ENCODE assay signal across 31 mouse cellular contexts in the genomic region with DNA sequence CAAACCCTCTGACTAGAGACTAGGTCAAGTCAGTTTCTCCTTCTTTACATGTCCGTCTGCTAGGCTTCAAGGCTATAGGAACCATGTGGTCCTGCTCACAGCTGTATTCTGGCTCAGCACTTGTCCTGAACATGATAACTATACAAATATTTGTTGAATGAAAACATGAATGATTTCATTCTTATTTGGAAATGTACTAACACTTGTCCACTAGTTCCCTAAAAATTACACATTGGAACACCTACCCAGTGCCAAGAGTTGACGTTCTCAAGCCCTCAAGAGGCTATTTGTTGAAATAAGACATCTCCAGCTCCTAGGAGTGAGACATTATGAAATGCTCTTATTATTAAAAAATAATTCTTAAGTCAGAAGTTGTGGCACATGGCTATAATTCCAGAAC. TPM values are rescaled to one million over a fixed set of nuclear protein-coding genes. Genes with fewer than 3 reads are reported as not detected.
DNase-seq lines count a peak whose midpoint lies in the region; ATAC-seq and TF ChIP-seq lines count a peak whose summit lies in the region.
"Had no signal": no experiment of that assay in that cellular context is flagged by ENCODE, and none has a peak within 500 bp of the region (broad histone marks: within the 10 kb centered on the region; RNA-seq: fewer than 3 reads in every experiment).

No protein-coding gene starts in this region.

- peak overlapping the region; percentile 54 for H3K27ac ChIP-seq in gastrocnemius, adult 2 months
- H3K27ac ChIP-seq in heart, embryonic 11.5 days (ENCODE audit: low read depth, low read length) = no peak overlapping the region
- no peak overlapping the region for H3K27ac ChIP-seq in midbrain, embryonic 14.5 days (replicated peaks; ENCODE audit: low read depth, low read length)
- H3K27ac ChIP-seq: embryonic facial prominence, embryonic 15.5 days; forebrain, embryonic 15.5 days; heart, embryonic 15.5 days; hindbrain, embryonic 12.5 days; limb, embryonic 13.5 days; liver, embryonic 13.5 days; macrophage; neural tube, embryonic 13.5 days had no signal

- no peak for ATAC-seq in heart, embryonic 11.5 days (replicated peaks; ENCODE audit: insufficient number of reproducible peaks, low FRiP score, low TSS enrichment)
- ATAC-seq in midbrain, embryonic 14.5 days (ENCODE audit: low FRiP score, low TSS enrichment) = no peak
- ATAC-seq: forebrain, embryonic 15.5 days; midbrain, embryonic 16.5 days had no signal

- no peaks in the 10 kb centered on the region for H3K27me3 ChIP-seq in heart, embryonic 11.5 days (ENCODE audit: control insufficient read depth, insufficient read depth, low read length)
- no peaks in the 10 kb centered on the region for H3K27me3 ChIP-seq in midbrain, embryonic 14.5 days (ENCODE audit: control insufficient read depth, insufficient read depth, low read length)
- H3K27me3 ChIP-seq: embryonic facial prominence, embryonic 15.5 days; forebrain, embryonic 15.5 days; heart, embryonic 15.5 days; hindbrain, embryonic 12.5 days; limb, embryonic 13.5 days; liver, embryonic 13.5 days; neural tube, embryonic 13.5 days had no signal

- WGBS in heart, embryonic 11.5 days (ENCODE audit: insufficient replicate concordance) = 83% methylated on average over 2 of the region's 2 CpGs
- 95% methylated on average over 2 of the region's 2 CpGs for WGBS in midbrain, embryonic 14.5 days

- no peak for TF ChIP-seq CTCF in gastrocnemius, adult 2 months (IDR thresholded peaks at IDR 0.05)

- intact Hi-C loops in gastrocnemius, adult 2 months (cut with DNase I) = no loop called here
- intact Hi-C loops in gastrocnemius, postnatal 14 days (cut with DNase I; ENCODE audit: low total_unique reads) = no loop called here
- intact Hi-C loops in heart, postnatal 10 days (cut with DNase I) = no loop called here

- H3K36me3 ChIP-seq in heart, embryonic 11.5 days (ENCODE audit: control insufficient read depth, insufficient read depth, low read length) = no peaks in the 10 kb centered on the region
- no peaks in the 10 kb centered on the region for H3K36me3 ChIP-seq in midbrain, embryonic 14.5 days (ENCODE audit: control insufficient read depth, insufficient read depth, low read length)
- H3K36me3 ChIP-seq: embryonic facial prominence, embryonic 15.5 days; forebrain, embryonic 15.5 days; heart, embryonic 15.5 days; hindbrain, embryonic 12.5 days; limb, embryonic 13.5 days; liver, embryonic 13.5 days; neural tube, embryonic 13.5 days had no signal

- no peak overlapping the region for H3K4me3 ChIP-seq in gastrocnemius, adult 2 months
- H3K4me3 ChIP-seq in heart, embryonic 11.5 days (ENCODE audit: low read depth, low read length) = no peak overlapping the region
- H3K4me3 ChIP-seq in midbrain, embryonic 14.5 days (replicated peaks; ENCODE audit: low read depth, low read length) = no peak overlapping the region
- H3K4me3 ChIP-seq: embryonic facial prominence, embryonic 15.5 days; forebrain, embryonic 15.5 days; heart, embryonic 15.5 days; hindbrain, embryonic 12.5 days; limb, embryonic 13.5 days; liver, embryonic 13.5 days; myocyte; neural tube, embryonic 13.5 days had no signal

- H3K4me1 ChIP-seq in heart, embryonic 11.5 days (ENCODE audit: control insufficient read depth, insufficient read depth, low read length) = no peaks in the 10 kb centered on the region
- 0 out of 2 replicates have a peak, but pooled peaks cover 5% of the 10 kb centered on the region for H3K4me1 ChIP-seq in midbrain, embryonic 14.5 days (ENCODE audit: control insufficient read depth, insufficient read depth, low read length)
- H3K4me1 ChIP-seq: embryonic facial prominence, embryonic 15.5 days; heart, embryonic 15.5 days; limb, embryonic 13.5 days had no signal

- H3K9ac ChIP-seq in heart, embryonic 11.5 days (ENCODE audit: low read depth, low read length) = no peak overlapping the region
- H3K9ac ChIP-seq in midbrain, embryonic 14.5 days (replicated peaks; ENCODE audit: low read length) = no peak overlapping the region
- H3K9ac ChIP-seq: embryonic facial prominence, embryonic 15.5 days; forebrain, embryonic 15.5 days; heart, embryonic 15.5 days; hindbrain, embryonic 12.5 days; limb, embryonic 13.5 days; liver, embryonic 13.5 days; neural tube, embryonic 13.5 days had no signal

- H3K9me3 ChIP-seq in heart, embryonic 11.5 days (replicated peaks; ENCODE audit: control insufficient read depth, low read length) = no peaks in the 10 kb centered on the region
- no peaks in the 10 kb centered on the region for H3K9me3 ChIP-seq in midbrain, embryonic 14.5 days (ENCODE audit: control insufficient read depth, low read length)
- H3K9me3 ChIP-seq: embryonic facial prominence, embryonic 15.5 days; forebrain, embryonic 15.5 days; heart, embryonic 15.5 days; hindbrain, embryonic 12.5 days; limb, embryonic 13.5 days; liver, embryonic 13.5 days; neural tube, embryonic 13.5 days had no signal

- no peak for DNase-seq in gastrocnemius, adult 2 months
- DNase-seq in gastrocnemius, postnatal 14 days = no peak
- peak; percentile 47 to 54 for DNase-seq in heart, postnatal 10 days
- DNase-seq in lung, postnatal 25 days (ENCODE audit: low spot score) = peak; percentile 82
- DNase-seq in midbrain, embryonic 14.5 days = no peak
- DNase-seq in liver = no peak
- DNase-seq: adrenal gland, postnatal 25 days; cerebellum, adult 9-10 months; kidney, adult 11 months; kidney, postnatal 4 days; liver, embryonic 13.5 days; retina, postnatal 1 day; right cerebral cortex, postnatal 25 days; thymus, adult 18-20 months; thymus, postnatal 36 days had no signal

- H3K4me2 ChIP-seq in heart, embryonic 11.5 days = no peak overlapping the region
- no peak overlapping the region for H3K4me2 ChIP-seq in midbrain, embryonic 14.5 days (ENCODE audit: low read length)
- H3K4me2 ChIP-seq: embryonic facial prominence, embryonic 15.5 days; forebrain, embryonic 15.5 days; heart, embryonic 15.5 days; hindbrain, embryonic 12.5 days; limb, embryonic 13.5 days; liver, embryonic 13.5 days; neural tube, embryonic 13.5 days had no signal

RNA-seq across cellular contexts. Expression of gene Ccdc83, which starts 6.9 kb away (rescaled TPM):
- not detected for total RNA-seq in gastrocnemius, adult 2 months (2021)
- under 1 TPM; 0.16 to 0.33 TPM for total RNA-seq in gastrocnemius, postnatal 14 days (2021)
- total RNA-seq in heart, postnatal 10 days (2021) = not detected
- polyA plus RNA-seq in heart, embryonic 11.5 days (2014; fragmentation: Nextera tagmentation; extraction: Ambion mirVana) = not detected in 2 replicates
- polyA plus RNA-seq in midbrain, embryonic 14.5 days (2014; fragmentation: Nextera tagmentation; extraction: Ambion mirVana) = not detected in 2 replicates
- total RNA-seq: adrenal gland, postnatal 25 days; common myeloid progenitor, adult 5-6 weeks; left cerebral cortex, adult 18-20 months; left cerebral cortex, postnatal 25 days had no signal
- polyA plus RNA-seq: brain, embryonic 14.5 days; forebrain, embryonic 15.5 days; heart, embryonic 15.5 days; hindbrain, embryonic 12.5 days; kidney, embryonic 16.5 days; limb, embryonic 13.5 days; liver, embryonic 13.5 days; macrophage; midbrain, embryonic 16.5 days; neural tube, embryonic 13.5 days; spleen, adult 2 months had no signal

RNA-seq across cellular contexts. Expression of gene Sytl2, which starts 43.4 kb away (rescaled TPM):
- total RNA-seq in gastrocnemius, adult 2 months (2021) = 1 to 10 TPM; 3.3 to 3.7 TPM
- 10 to 100 TPM; 22.3 to 32.1 TPM for total RNA-seq in gastrocnemius, postnatal 14 days (2021)
- 1 to 10 TPM; 8.6 to 9.0 TPM for total RNA-seq in heart, postnatal 10 days (2021)
- 5.2 and 5.5 TPM in 2 replicates for polyA plus RNA-seq in heart, embryonic 11.5 days (2014; fragmentation: Nextera tagmentation; extraction: Ambion mirVana)
- 6.4 and 7.1 TPM in 2 replicates for polyA plus RNA-seq in midbrain, embryonic 14.5 days (2014; fragmentation: Nextera tagmentation; extraction: Ambion mirVana)
- total RNA-seq: common myeloid progenitor, adult 5-6 weeks had no signal

Comparison
In these comparisons a context has a peak if more than half of its experiments do, and no peak if none do; other contexts are left out.
1. DNase-seq: peak in heart, postnatal 10 days (2 of 2) and lung, postnatal 25 days (single experiment); none in gastrocnemius, adult 2 months (single experiment), gastrocnemius, postnatal 14 days (single experiment), midbrain, embryonic 14.5 days (single experiment) and liver (single experiment).